Mouse (Mus musculus): Measurements from ENCODE around the gene Smim23. TPM values are rescaled to one million over a fixed set of nuclear protein-coding genes. Genes with fewer than 3 reads are reported as not detected.
A peak's percentile ranks its signal among the peaks of the same experiment; 100 is the strongest.

Gene Smim23
- polyA plus RNA-seq, 1 experiment = 257 TPM

- no peak overlapping the region for H3K27ac ChIP-seq (ENCODE audit: control insufficient read depth, insufficient read depth, low read depth, low read length)
- no peaks in the 10 kb centered on the region for H3K36me3 ChIP-seq (ENCODE audit: control insufficient read depth, insufficient read depth, low read length)
- H3K4me3 ChIP-seq (ENCODE audit: control insufficient read depth, low read depth, low read length) = no peak overlapping the region
- no peak for TF ChIP-seq CTCF (IDR thresholded peaks at IDR 0.05; ENCODE audit: control insufficient read depth, insufficient read depth, insufficient replicate concordance, low read depth, low read length)
- no peak for TF ChIP-seq POLR2A (IDR thresholded peaks at IDR 0.05; ENCODE audit: control insufficient read depth, low read depth, low read length)
- H3K27me3 ChIP-seq (ENCODE audit: control insufficient read depth, insufficient read depth, low read length) = no peaks in the 10 kb centered on the region
- H3K4me1 ChIP-seq (ENCODE audit: control insufficient read depth, insufficient read depth, low read length) = no peaks in the 10 kb centered on the region
Observed at GRCm38 (mm10) chr11:32800929-32801375, 23.5 kb downstream of the Smim23 start.

- Histone ChIP-seq H3K4me1 (ENCODE audit: control insufficient read depth, insufficient read depth, low read length) (no peaks in the 10 kb centered on the region), H3K36me3 (ENCODE audit: control insufficient read depth, insufficient read depth, low read length) (no peaks in the 10 kb centered on the region), H3K4me3 (ENCODE audit: control insufficient read depth, low read depth, low read length) (no peak overlapping the region), H3K27ac (ENCODE audit: control insufficient read depth, insufficient read depth, low read depth, low read length) (no peak overlapping the region), H3K27me3 (ENCODE audit: control insufficient read depth, insufficient read depth, low read length) (no peaks in the 10 kb centered on the region)
- TF ChIP-seq CTCF (IDR thresholded peaks at IDR 0.05; ENCODE audit: control insufficient read depth, insufficient read depth, insufficient replicate concordance, low read depth, low read length) (no peak), POLR2A (IDR thresholded peaks at IDR 0.05; ENCODE audit: control insufficient read depth, low read depth, low read length) (no peak)
Observed at GRCm38 (mm10) chr11:32798445-32798844, 26.0 kb downstream of the Smim23 start.

- Histone ChIP-seq H3K27ac (ENCODE audit: control insufficient read depth, insufficient read depth, low read depth, low read length) (no peak overlapping the region), H3K27me3 (ENCODE audit: control insufficient read depth, insufficient read depth, low read length) (no peaks in the 10 kb centered on the region), H3K4me1 (ENCODE audit: control insufficient read depth, insufficient read depth, low read length) (no peaks in the 10 kb centered on the region), H3K4me3 (ENCODE audit: control insufficient read depth, low read depth, low read length) (peak overlapping the region; percentile 33; the same call in 1 of the 2 replicates), H3K36me3 (ENCODE audit: control insufficient read depth, insufficient read depth, low read length) (no peaks in the 10 kb centered on the region)
- TF ChIP-seq POLR2A (IDR thresholded peaks at IDR 0.05; ENCODE audit: control insufficient read depth, low read depth, low read length) (no peak), CTCF (IDR thresholded peaks at IDR 0.05; ENCODE audit: control insufficient read depth, insufficient read depth, insufficient replicate concordance, low read depth, low read length) (no peak)
Observed at GRCm38 (mm10) chr11:32794759-32795445, 29.5 kb downstream of the Smim23 start.

- H3K4me1 ChIP-seq (ENCODE audit: control insufficient read depth, insufficient read depth, low read length) = no peaks in the 10 kb centered on the region
- no peak overlapping the region for H3K4me3 ChIP-seq (ENCODE audit: control insufficient read depth, low read depth, low read length)
- no peak for TF ChIP-seq POLR2A (IDR thresholded peaks at IDR 0.05; ENCODE audit: control insufficient read depth, low read depth, low read length)
- H3K27me3 ChIP-seq (ENCODE audit: control insufficient read depth, insufficient read depth, low read length) = no peaks in the 10 kb centered on the region
- H3K27ac ChIP-seq (ENCODE audit: control insufficient read depth, insufficient read depth, low read depth, low read length) = no peak overlapping the region
- H3K36me3 ChIP-seq (ENCODE audit: control insufficient read depth, insufficient read depth, low read length) = no peaks in the 10 kb centered on the region
Observed at GRCm38 (mm10) chr11:32786201-32786600, 38.2 kb downstream of the Smim23 start.

- H3K27me3 ChIP-seq (ENCODE audit: control insufficient read depth, insufficient read depth, low read length) = no peaks in the 10 kb centered on the region
- H3K4me1 ChIP-seq (ENCODE audit: control insufficient read depth, insufficient read depth, low read length) = no peaks in the 10 kb centered on the region
- H3K27ac ChIP-seq (ENCODE audit: control insufficient read depth, insufficient read depth, low read depth, low read length) = no peak overlapping the region
- no peak for TF ChIP-seq POLR2A (IDR thresholded peaks at IDR 0.05; ENCODE audit: control insufficient read depth, low read depth, low read length)
- no peak for TF ChIP-seq CTCF (IDR thresholded peaks at IDR 0.05; ENCODE audit: control insufficient read depth, insufficient read depth, insufficient replicate concordance, low read depth, low read length)
- no peaks in the 10 kb centered on the region for H3K36me3 ChIP-seq (ENCODE audit: control insufficient read depth, insufficient read depth, low read length)
- no peak overlapping the region for H3K4me3 ChIP-seq (ENCODE audit: control insufficient read depth, low read depth, low read length)
Observed at GRCm38 (mm10) chr11:32785591-32786147, 38.7 kb downstream of the Smim23 start.

GRCm38 (mm10) chr11:32782724-32783123 is 41.7 kb downstream of the Smim23 start:
- no peak overlapping the region for H3K27ac ChIP-seq (ENCODE audit: control insufficient read depth, insufficient read depth, low read depth, low read length)
- H3K27me3 ChIP-seq (ENCODE audit: control insufficient read depth, insufficient read depth, low read length) = no peaks in the 10 kb centered on the region
- TF ChIP-seq POLR2A (IDR thresholded peaks at IDR 0.05; ENCODE audit: control insufficient read depth, low read depth, low read length) = no peak
- no peak for TF ChIP-seq CTCF (IDR thresholded peaks at IDR 0.05; ENCODE audit: control insufficient read depth, insufficient read depth, insufficient replicate concordance, low read depth, low read length)

GRCm38 (mm10) chr11:32781633-32782404 is 42.6 kb downstream of the Smim23 start:
- TF ChIP-seq POLR2A (IDR thresholded peaks at IDR 0.05; ENCODE audit: control insufficient read depth, low read depth, low read length) (no peak), CTCF (IDR thresholded peaks at IDR 0.05; ENCODE audit: control insufficient read depth, insufficient read depth, insufficient replicate concordance, low read depth, low read length) (no peak)
- H3K4me3 ChIP-seq (ENCODE audit: control insufficient read depth, low read depth, low read length) = no peak overlapping the region
- no peaks in the 10 kb centered on the region for H3K36me3 ChIP-seq (ENCODE audit: control insufficient read depth, insufficient read depth, low read length)
- H3K4me1 ChIP-seq (ENCODE audit: control insufficient read depth, insufficient read depth, low read length) = no peaks in the 10 kb centered on the region
- no peak overlapping the region for H3K27ac ChIP-seq (ENCODE audit: control insufficient read depth, insufficient read depth, low read depth, low read length)
- H3K27me3 ChIP-seq (ENCODE audit: control insufficient read depth, insufficient read depth, low read length) = no peaks in the 10 kb centered on the region

More at GRCm38 (mm10) chr11:32782724-32783123, 41.7 kb downstream of the Smim23 start:
- H3K4me1 ChIP-seq (ENCODE audit: control insufficient read depth, insufficient read depth, low read length) = no peaks in the 10 kb centered on the region
- H3K4me3 ChIP-seq (ENCODE audit: control insufficient read depth, low read depth, low read length) = no peak overlapping the region
- no peaks in the 10 kb centered on the region for H3K36me3 ChIP-seq (ENCODE audit: control insufficient read depth, insufficient read depth, low read length)
